Mouse (Mus musculus) heart, postnatal 0 days (tissue): Measurements from ENCODE around the gene Pfkm.

Experiments used
- CTCF ChIP-seq: IDR thresholded peaks from 2 replicates; pipeline ENCODE4 v1.5.1; 2016; ENCODE audit warnings: antibody characterized with exemption, control low read depth, low read depth
- EP300 ChIP-seq: IDR thresholded peaks from 2 replicates; pipeline ENCODE4 v1.6.1; 2016; ENCODE audit warnings: antibody characterized with exemption, low read depth

GRCm38 (mm10) chr15:98091841-98092240 is 548 bp upstream of the Pfkm start:
- TF ChIP-seq CTCF: no peak
- no peak for TF ChIP-seq EP300
